Mouse (Mus musculus) gastrocnemius, postnatal 36 days (tissue): ENCODE results near the gene Vhl. TPM values are rescaled to one million over a fixed set of nuclear protein-coding genes. Genes with fewer than 3 reads are reported as not detected.

Experiments used
- DNase-seq, 2 experiments: peaks; one replicate each; pipeline ENCODE4 v3.0.0; 2022
- intact Hi-C: fragments of 180-260 bp; cut with DNase I; formaldehyde crosslinking; loops from one replicate; pipeline ENCODE4 v1.15.1; 2025
- long read RNA-seq, 2 experiments: library from polyadenylated mRNA; stranded (forward); transcript quantifications; one replicate each; pipeline ENCODE4 v2.0.0; 2021
- total RNA-seq, 2 experiments: library from RNA; stranded (reverse); gene quantifications; 2 replicates each; pipeline ENCODE4 v1.2.3; 2021

The Vhl gene
- 1 to 10 TPM; 3.5 to 4.5 TPM for total RNA-seq
- long read RNA-seq, experiment 1, transcript Vhl-201 (3 exons, 2,792 nt) = major isoform, 7 of 8 reads
- long read RNA-seq, experiment 1, partial matches to known transcripts = 0 of 8 reads
- long read RNA-seq, experiment 1, other reads (novel, unspliced or antisense) = 1 of 8 reads
- long read RNA-seq, experiment 2, transcript Vhl-201 (3 exons, 2,792 nt) = major isoform, 7 of 8 reads
- long read RNA-seq, experiment 2, partial matches to known transcripts = 0 of 8 reads
- long read RNA-seq, experiment 2, other reads (novel, unspliced or antisense) = 1 of 8 reads

DNA sequence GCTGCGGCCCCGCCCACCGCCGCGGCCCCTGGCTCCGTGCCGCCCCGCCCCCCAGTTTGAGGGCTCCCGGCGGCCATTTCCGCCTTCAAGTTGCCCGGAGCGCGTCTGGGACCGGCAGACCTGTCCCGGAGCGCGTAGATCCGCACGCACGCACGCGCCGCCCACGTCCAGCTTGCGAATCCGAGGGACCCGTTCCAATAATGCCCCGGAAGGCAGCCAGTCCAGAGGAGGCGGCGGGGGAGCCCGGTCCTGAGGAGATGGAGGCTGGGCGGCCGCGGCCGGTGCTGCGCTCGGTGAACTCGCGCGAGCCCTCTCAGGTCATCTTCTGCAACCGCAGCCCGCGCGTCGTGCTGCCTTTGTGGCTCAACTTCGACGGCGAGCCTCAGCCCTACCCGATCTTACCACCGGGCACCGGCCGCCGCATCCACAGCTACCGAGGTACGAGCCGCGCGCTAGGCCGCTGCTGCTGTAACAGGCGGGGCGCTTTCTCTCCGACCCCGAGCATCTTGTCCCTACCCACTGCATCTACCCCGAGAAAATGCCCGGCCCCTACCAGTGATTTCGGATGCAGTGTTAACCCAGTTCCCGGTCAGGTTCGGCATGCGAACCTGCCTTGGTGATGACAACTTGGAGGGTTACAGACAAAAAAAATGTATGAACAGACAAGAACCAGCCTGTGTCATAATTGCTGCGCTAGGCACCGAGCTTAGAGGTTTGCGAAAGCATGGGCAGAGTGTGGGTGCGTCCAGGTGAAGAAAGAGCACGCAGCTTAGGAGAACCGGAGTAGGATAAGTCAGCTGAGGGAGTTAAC lies at the start of gene Vhl:
Gene Vhl (plus strand): TSS at position 19 of the 811 bp plus-strand sequence.
- intact Hi-C loops = no loop called here
- DNase-seq = peak; percentile 84 to 89

DNA sequence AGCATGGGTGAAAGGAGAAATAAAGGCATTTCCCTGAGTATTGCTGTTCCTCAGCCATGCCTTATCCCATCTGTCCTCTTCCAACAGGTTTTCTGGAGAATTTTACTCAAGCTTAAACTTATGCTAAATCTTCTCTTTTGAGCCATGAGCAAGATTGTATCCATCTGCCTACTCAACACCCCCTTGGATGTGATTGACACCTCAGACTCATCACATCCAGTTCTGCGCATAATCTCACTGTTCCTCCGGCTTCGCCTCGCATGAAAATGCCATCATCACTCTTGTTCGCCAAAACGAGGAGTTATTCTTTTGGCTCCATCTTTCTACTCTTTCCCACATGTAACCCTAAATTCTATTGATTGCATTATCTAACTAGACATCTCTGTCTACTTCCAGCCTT lies 47.7 kb upstream of the Vhl start:
- no peak for DNase-seq
- intact Hi-C loops = no loop called here

DNA sequence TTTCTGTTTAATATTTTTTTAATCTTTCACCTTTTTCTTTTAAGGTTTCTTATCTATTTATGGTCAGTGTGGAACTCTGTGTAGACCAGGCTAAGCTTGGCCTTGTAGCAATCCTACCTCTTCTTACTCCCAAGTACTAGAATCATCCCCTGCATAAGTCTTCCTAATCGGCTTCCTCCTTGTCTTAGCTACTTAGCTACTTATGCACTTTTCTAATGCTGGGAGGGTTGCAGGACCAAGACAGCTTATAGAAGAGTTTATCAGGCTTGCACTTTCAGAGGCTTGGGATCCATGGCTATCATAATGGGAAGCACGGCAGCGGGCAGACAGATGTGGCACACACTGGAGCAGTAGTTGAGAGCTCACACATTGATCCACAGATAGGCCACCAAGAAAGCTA lies 44.5 kb upstream of the Vhl start:
- intact Hi-C loops = no loop called here
- DNase-seq = no peak

DNA sequence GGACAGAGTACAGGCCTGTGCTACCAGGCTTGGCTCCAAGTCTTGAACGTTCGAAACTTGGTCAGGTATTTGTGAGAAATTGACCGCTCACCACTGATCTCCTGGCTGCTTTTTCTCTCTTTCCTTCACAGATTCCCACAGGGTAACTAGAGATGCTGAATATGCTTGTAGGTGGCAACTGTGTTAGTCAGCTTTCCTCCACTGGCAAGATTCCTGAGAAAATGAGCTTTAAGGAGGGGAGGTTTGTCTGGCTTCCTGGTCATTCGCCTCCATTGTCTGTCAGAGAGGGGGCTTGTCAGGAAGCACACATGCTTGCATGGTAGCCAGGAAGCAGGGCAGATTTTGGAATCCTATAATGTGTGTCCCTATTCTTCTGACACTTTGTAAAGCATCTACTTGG lies 40.7 kb upstream of the Vhl start:
- intact Hi-C loops = no loop called here
- DNase-seq = no peak

DNA sequence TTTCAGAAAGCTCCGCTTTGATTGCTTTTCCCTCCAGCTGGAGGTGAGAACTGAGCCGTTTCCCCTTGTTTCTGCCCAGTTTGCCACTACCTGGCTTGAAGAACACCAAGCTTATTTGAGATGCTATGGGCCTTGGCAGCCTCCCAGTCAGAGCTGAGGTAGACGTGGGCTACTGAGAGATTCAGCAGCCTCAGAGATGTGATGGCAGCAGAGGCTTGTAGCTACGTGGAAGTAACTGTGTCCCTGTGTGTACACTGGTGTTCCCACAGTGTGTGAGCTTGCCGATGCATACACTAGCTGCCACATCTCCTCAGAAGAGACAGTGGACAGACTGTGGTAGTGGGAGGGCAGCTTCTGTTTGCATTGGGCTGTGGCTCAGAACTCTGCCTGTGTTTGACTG lies 38.7 kb upstream of the Vhl start:
- DNase-seq = no peak
- intact Hi-C loops = no loop called here

DNA sequence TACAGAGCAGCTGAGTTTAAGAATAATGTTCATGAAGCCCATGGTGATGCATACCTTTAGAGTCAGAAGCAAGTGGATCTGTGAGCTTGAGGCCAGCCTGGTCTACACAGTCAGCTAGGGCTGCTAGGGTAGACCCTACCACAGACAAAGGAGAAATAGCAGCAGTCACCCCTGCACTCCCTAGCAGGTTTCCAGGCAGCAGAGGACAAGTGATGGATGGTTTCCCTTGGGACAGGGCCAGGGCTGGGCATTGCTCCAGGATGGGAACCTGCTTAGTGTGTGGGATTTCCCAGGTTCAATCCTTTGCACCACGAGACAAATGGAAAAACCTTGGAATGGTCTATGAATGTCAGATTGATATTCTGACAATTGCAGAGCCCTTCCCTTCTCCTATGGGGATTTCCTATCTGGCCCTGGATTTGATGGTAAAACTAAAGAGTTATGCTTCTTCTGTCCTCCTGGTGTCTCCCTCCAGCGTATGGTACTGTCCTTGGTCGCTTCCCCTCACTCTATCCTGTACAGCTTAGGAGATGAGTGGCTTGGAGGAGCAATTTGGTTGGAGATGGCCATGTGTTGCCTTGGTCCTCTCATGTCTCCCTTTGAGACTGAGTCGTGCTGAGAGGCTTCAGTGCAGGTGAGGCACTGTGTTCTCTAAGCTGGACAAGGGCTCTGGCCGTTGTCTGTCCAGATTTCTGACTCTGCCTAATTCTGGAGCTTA lies 37.1 kb upstream of the Vhl start:
- no peak for DNase-seq

DNA sequence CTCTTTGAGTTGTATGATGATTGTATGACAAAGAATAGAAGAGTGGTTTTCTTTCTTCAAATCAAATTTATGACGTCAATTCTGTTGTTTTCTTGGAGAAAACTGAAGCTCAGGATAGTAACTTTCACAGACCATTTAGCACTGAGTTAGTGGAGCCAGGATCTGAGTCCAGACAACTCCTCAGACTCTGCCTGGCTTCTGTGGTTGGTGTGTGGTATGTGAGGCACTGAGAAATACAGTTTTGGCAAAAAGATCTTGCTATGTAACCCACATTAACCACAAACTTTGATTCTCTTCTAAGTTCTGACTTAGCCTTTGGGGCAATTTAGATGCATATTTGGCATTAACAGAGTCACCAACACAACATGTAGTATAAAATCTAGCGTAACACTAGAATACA lies 31.1 kb upstream of the Vhl start:
- intact Hi-C loops = no loop called here

More for the DNA sequence above, 37.1 kb upstream of the Vhl start:
- intact Hi-C loops = no loop called here

DNA sequence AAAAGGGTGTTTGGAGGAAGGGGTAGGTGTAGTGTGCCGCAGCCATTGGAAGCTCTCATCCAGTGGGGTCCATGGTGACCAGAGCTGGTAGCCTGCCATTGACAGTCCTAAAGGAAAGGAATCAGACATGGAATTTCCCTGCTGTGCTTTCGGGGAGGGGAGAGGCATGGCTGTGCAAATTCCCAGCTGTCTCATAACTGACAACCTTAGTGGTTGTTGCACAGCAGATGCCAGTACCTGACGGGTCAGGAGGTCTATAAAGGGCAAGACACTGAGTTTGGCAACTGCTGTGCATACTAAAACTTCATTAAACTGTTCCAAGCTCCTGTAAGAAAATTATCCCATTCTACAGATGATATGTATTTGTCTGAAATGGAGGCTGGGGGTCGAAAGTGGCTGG lies 25.8 kb upstream of the Vhl start:
- intact Hi-C loops = no loop called here
- DNase-seq = no peak

More for the DNA sequence above, 31.1 kb upstream of the Vhl start:
- DNase-seq = no peak

DNA sequence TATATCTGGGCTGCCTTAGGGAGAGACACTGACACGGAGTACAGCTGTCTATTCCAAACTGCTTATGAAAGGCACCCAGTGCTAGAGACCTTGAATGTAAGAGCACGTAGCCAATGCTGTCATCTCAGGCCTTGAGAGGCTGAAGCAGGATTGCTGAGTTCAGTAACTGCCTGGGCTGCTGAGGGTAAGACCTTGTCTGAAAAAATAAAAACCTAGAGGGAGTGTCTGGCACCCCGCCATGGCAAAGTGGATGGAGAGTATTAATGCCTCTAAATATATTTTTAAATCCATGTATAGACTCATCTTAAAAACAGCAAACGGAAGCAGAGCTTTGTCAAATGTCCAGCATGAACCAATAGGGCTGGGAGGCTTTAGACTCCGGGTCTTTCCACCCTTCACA lies 23.9 kb upstream of the Vhl start:
- DNase-seq = no peak
- intact Hi-C loops = no loop called here

DNA sequence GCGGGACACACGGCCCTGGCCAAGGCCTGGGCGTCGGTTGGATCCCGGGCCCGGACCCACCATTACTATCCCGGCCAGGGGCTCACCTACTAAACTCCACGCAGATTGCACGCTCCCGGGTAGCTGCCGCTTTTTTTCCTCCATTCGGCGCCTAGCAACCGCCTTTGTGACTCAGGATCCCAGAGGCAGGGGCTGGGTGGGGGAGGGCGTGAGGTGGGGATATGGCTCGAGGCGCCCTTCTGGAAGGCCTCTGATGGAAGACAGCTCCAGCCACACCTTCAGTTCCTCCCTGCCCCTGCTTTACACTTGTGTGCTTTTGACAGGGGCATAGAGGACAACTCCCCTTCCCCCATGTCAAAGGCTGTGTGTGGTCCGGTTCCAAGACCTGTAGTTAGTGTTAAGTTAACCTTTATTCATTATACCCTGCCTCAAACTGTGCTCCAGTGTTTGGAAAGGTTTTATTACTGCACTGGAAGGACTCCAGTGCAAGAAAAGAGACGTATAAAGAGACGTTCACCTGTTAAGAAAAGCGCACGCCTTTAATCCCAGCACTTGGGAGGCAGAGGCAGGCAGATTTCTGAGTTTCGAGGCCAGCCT lies 23.1 kb upstream of the Vhl start, which contains the start of gene Fancd2os:
Gene Fancd2os (minus strand): TSS at position 173 of the 597 bp plus-strand sequence.
- no peak for DNase-seq
- intact Hi-C loops = no loop called here

DNA sequence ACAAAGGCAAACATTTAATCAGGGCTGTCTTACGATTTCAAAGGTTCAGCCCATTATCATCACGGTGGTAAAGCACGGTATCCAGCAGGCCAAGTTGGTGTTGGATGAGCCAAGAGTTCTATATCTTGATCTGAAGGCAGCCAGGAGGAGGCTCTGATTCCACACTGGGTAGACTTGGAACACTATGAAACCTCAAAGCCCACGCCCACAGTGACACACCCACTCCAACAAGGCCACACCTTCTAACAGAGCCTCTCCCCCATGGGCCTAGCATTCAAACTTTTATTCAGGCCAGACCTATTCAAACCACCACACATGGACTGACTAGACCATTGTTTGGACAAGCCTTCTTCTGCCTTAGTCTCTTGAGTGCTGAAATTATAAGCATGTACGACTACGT lies 20.9 kb upstream of the Vhl start:
- DNase-seq = no peak
- intact Hi-C loops = no loop called here

DNA sequence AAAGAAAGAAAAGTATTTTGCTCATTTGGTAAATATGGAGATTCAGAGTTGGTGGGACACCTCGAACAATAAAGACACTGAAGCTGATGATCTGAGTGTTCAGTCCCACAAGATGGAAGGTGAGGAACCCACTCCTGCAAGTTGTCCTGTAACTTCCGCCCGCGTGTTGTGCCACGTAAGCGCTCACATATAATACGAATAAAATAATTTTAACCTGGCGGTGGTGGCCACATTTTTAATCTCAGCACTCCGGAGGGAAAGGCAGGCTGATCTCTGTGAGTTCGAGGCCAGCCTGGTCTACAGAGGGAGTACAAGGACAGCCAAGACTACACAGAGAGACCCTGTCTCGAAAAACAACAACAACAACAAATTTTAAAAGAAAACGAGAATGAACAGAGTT lies 19.8 kb upstream of the Vhl start:
- intact Hi-C loops = no loop called here
- DNase-seq = no peak

DNA sequence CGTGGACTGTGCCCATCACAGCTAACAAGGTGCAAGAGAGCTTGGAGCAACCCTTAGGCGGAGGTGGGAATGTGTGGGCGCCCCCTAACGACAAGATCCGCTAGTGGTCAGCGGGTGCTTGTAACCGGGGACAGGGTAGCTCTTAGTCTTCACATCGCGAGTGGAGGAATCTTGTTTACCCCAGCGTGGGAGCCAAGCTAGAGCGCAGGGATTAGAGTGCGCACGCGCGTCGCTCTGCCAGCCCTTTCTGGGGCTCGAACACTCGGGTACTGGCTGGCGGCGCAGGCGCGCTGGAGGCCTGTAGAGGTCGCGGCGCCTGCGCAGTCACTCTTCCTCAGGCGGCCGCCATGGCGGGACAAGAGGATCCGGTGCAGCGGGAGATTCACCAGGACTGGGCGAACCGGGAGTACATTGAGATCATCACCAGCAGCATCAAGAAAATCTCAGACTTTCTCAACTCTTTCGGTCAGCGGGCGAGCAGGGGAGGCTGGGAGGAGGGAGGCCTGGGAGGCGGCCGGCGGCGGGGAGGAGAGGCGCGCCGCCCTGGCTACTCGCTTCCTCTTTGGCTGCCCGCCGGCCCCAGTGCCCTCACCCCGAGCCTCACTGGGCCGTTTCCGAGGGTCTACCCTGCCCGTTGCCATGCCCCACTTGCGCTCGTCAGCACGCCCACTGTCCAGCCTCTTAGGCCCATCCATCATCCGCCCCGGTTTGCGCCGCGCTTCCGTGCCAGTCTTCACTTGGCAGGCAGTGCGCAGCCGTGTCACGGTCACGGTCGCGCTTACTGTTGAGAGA lies 19.1 kb upstream of the Vhl start, which contains the start of gene Brk1:
Gene Brk1 (plus strand): TSS at position 341 of the 792 bp plus-strand sequence.
- intact Hi-C loops = no loop called here
- peak; percentile 77 to 84 for DNase-seq

DNA sequence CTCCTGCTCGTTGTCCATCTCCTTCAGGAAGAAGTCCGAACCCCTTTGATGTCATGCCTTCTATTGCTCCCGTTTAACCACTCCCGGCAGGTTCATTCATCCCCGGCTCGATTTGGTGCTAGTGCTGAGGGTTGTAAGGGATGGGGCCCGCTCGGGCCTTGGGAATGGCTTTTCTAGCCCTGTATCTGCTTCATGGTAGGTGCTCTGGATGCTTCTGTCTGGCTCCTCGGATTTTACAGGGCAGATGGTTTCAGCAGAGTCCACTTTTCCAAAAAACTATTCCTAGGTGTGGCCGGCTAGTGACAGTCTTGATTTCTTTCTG lies 18.6 kb upstream of the Vhl start:
- intact Hi-C loops = no loop called here

DNA sequence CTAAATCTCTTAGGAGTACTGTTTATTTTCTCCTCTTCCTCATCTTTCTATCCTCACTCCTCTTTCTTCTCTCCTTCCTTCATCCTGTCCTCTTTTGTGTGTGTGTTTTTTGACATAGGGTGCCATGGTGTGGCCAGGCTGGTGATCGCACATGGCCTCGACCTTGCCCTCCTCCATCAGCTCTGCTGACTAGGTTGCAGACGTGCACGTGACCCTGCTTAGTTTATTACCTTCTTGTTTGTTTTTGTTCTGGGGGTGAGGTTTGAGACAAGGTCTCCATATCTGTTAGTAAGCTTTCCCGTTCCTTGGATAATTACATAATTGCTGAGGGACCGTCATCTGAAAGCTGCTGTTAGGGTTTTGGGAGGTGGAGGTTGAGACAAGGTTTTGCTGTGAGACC lies 14.9 kb upstream of the Vhl start:
- DNase-seq = no peak
- intact Hi-C loops = no loop called here

More for the DNA sequence above, 18.6 kb upstream of the Vhl start:
- no peak for DNase-seq

DNA sequence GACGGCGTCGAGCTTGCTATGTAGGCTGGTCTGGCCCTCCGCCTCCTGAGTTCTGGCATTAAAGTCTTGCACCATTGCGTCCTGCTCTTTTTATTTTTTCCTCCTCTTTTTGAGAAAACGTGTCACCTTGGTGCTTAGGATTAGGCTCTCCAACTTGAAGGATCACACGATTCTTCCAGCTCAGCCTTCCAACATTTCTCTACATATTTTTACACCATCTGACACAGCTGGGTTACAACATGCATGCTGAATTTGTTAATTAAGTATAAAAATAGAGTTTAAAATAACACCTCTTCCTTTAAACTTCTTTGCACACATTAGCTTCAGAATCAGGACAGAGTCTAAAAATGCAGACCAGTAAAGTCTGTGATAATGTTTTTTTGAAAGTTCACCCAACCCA lies 14.5 kb upstream of the Vhl start:
- intact Hi-C loops = no loop called here
- DNase-seq = no peak

DNA sequence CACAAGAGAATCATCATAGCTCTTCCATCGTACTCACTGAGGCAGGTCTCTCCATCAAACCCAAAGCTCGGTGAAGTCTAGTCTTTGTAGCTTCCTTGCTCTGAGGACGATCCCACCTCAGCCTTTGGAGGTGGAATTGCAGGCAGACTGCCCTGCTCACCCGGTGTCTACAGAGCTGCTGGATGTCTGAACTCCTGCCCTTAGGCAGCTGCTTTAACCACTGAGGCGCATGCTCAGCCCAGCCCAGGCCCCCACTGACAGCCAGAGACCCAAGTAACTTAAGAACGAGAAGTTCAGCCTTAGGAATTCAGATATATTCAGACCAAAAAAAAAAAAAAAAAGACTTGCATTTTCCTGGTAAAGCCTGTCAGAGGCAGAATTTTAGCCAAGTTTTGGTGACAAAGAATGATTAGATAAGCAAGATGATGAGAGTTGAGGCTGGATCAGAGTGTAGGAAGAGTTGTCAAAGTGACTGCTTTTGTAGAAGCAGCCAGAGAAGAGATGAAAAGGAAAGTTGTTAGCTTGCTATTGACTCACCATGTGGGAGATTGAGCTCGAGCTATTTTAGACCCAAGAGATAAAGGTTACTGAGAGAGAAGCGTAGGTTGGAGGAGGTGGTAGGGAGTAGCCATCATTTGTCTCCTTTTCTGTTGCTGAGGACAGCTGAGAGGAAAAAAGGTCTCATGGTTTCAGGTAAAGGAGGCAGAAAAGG lies 11.3 kb upstream of the Vhl start:
- intact Hi-C loops = no loop called here
- DNase-seq = no peak

DNA sequence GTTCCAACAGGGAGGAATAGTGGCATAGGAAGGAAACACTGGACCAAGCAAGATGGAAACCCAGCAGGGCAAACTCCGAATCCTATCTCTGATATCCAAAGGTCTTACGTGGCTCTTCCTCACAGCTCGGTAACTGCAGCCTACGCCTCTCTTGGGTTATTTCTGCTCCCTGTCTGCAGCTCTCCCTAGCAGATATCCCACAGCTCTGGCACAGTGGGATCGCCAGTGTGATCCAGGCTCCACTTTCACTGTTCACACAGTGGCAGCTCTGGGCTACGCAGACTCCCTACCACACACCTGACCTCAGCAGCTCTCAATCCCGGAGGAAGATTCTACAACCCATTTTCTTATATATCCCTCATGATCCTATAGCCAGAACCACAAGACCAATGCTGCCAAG lies 9.6 kb upstream of the Vhl start:
- DNase-seq = no peak
- intact Hi-C loops = no loop called here

DNA sequence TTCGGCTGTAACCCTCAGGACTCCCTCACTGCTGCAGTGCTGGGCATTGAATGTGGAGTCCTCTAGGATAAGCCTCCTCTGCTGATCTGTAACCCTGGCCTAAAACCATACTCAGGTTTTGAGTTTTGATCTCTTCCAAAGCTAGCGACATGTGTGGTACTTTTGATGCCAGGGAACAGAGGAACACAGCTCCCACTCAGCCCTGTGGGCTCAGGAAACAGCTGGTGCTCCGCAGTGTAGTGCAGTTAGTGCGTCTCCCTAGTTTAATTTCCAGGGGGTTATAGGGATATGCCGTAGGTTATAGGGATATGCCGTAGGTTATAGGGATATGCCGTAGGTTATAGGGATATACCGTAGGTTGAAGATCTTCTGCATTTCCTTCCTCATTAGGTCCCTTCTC lies 8.8 kb upstream of the Vhl start:
- intact Hi-C loops = no loop called here
- DNase-seq = no peak

DNA sequence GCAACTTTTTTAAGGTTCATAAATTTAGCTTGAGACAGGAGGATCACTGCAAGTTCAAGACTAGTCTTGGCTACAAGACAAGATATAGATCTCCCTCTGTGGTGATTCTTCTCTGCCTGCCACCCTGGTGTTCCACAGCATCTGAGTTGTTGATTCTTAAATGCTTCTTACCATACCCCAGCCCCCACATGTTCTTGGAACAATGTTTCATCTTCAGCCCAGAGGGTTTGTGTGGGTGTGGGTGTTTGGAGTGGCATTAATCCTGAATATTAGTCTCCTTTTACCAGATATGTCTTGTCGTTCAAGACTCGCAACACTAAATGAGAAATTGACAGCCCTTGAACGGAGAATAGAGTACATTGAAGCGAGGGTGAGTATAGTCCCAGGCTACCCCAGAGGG lies 8.3 kb upstream of the Vhl start:
- intact Hi-C loops = no loop called here
- no peak for DNase-seq
